Mouse (Mus musculus) intestine, embryonic 16.5 days (tissue): ENCODE measurements around the gene Olfr434. TPM values are rescaled to one million over a fixed set of nuclear protein-coding genes. Genes with fewer than 3 reads are reported as not detected.

Experiments used
- polyA plus RNA-seq: library from polyadenylated mRNA; unstranded; fragments of >200 nt; fragmentation: Nextera tagmentation; extraction: Ambion mirVana; gene quantifications from 2 replicates; pipeline ENCODE4 v1.2.1, GENCODE M21; 2015

Gene Olfr434
- polyA plus RNA-seq, 1 experiment from 2014 or later: not detected

Other genes with a start within 250 kb of the Olfr434 start
- not detected in 2 replicates for gene Olfr441, start 106.7 kb upstream of the Olfr434 start, polyA plus RNA-seq
- not detected in 2 replicates for gene Olfr237-ps1, start 66.5 kb upstream of the Olfr434 start, polyA plus RNA-seq
- not detected in 2 replicates for gene Olfr437, start 49.7 kb upstream of the Olfr434 start, polyA plus RNA-seq
- gene Olfr13, start 40.9 kb upstream of the Olfr434 start, polyA plus RNA-seq: not detected in 2 replicates
- gene Olfr435, start 15.9 kb upstream of the Olfr434 start, polyA plus RNA-seq: not detected in 2 replicates
- not detected in 2 replicates for gene Olfr47, start 18.5 kb downstream of the Olfr434 start, polyA plus RNA-seq
- 20.0 and 20.7 TPM in 2 replicates for gene Arhgef5, start 52.6 kb downstream of the Olfr434 start, polyA plus RNA-seq
- not detected in 2 replicates for gene Nobox, start 96.5 kb downstream of the Olfr434 start, polyA plus RNA-seq